Mouse (Mus musculus) heart, embryonic 14.5 days (tissue): ENCODE measurements around the gene Ctbp2. TPM values are rescaled to one million over a fixed set of nuclear protein-coding genes. Genes with fewer than 3 reads are reported as not detected.

Experiments
- polyA plus RNA-seq: library from polyadenylated mRNA; unstranded; fragments of >200 nt; fragmentation: Nextera tagmentation; extraction: Ambion mirVana; gene quantifications from 2 replicates; pipeline ENCODE4 v1.2.1, GENCODE M21; 2014

Ctbp2 gene
- polyA plus RNA-seq, 1 experiment from 2014 or later, result 54.3 TPM

Other genes starting within 250 kb of the Ctbp2 start
- 12.5 and 13.6 TPM in 2 replicates for gene Zranb1, start 193.2 kb downstream of the Ctbp2 start, polyA plus RNA-seq
- gene Fgfr2, start 1.0 kb downstream of the Ctbp2 start, polyA plus RNA-seq, result 20.5 and 22.4 TPM in 2 replicates